Mouse (Mus musculus): ENCODE measurements around the gene Cmbl.

Gene Cmbl

GRCm38 (mm10) chr15:31565184-31565583, at the start of gene Cmbl:
Gene Cmbl (plus strand): TSS chr15:31565389.
- no peak for DNase-seq

GRCm38 (mm10) chr15:31517186-31517585, 48.0 kb upstream of the Cmbl start:
- no peak for DNase-seq

- no peak for DNase-seq
Measured at GRCm38 (mm10) chr15:31518371-31518770, 46.8 kb upstream of the Cmbl start.

- no peak for DNase-seq
Measured at GRCm38 (mm10) chr15:31519000-31519399, 46.2 kb upstream of the Cmbl start.

GRCm38 (mm10) chr15:31526463-31526862, 38.7 kb upstream of the Cmbl start:
- no peak for DNase-seq

- DNase-seq, result no peak
Measured at GRCm38 (mm10) chr15:31528477-31528876, 36.7 kb upstream of the Cmbl start.

- no peak for DNase-seq
Measured at GRCm38 (mm10) chr15:31529103-31529502, 36.1 kb upstream of the Cmbl start.

GRCm38 (mm10) chr15:31529811-31530658, 35.2 kb upstream of the Cmbl start:
- peak; percentile 31 for DNase-seq

GRCm38 (mm10) chr15:31530659-31531445, 34.3 kb upstream of the Cmbl start, which contains the start of gene March6:
Gene March6 (minus strand): TSS chr15:31531053.
- peak; percentile 94 for DNase-seq

GRCm38 (mm10) chr15:31531446-31532330, 33.5 kb upstream of the Cmbl start:
- no peak for DNase-seq

- no peak for DNase-seq
Measured at GRCm38 (mm10) chr15:31532331-31533021, 32.7 kb upstream of the Cmbl start.

GRCm38 (mm10) chr15:31533529-31533928, 31.7 kb upstream of the Cmbl start:
- no peak for DNase-seq

- no peak for DNase-seq
Measured at GRCm38 (mm10) chr15:31534421-31535258, 30.5 kb upstream of the Cmbl start.

- no peak for DNase-seq
Measured at GRCm38 (mm10) chr15:31535259-31535855, 29.8 kb upstream of the Cmbl start.

GRCm38 (mm10) chr15:31536051-31536737, 29.0 kb upstream of the Cmbl start:
- peak; percentile 79 for DNase-seq

- no peak for DNase-seq
Measured at GRCm38 (mm10) chr15:31537706-31538105, 27.5 kb upstream of the Cmbl start.

- no peak for DNase-seq
Measured at GRCm38 (mm10) chr15:31538346-31538745, 26.8 kb upstream of the Cmbl start.

- DNase-seq, result no peak
Measured at GRCm38 (mm10) chr15:31539643-31540512, 25.3 kb upstream of the Cmbl start.

- no peak for DNase-seq
Measured at GRCm38 (mm10) chr15:31540513-31540802, 24.7 kb upstream of the Cmbl start.
